Mouse (Mus musculus) cortical plate, adult 2 months (tissue): ENCODE data around the gene Mcm3.

Experiments used
- CTCF ChIP-seq: fragments of 200-500 bp; IDR thresholded peaks from 2 replicates; pipeline ENCODE4 v1.5.1; 2011; ENCODE audit warnings: mild to moderate bottlenecking, control low read depth, low read length; ENCODE audit not compliant: insufficient read depth; ENCODE audit errors: extremely low read depth
- POLR2A ChIP-seq: fragments of 200-500 bp; IDR thresholded peaks from 2 replicates; pipeline ENCODE4 v1.6.1; 2011; ENCODE audit warnings: mild to moderate bottlenecking, low read length, control low read depth; ENCODE audit not compliant: insufficient read depth; ENCODE audit errors: extremely low read depth

GRCm38 (mm10) chr1:20820959-20821358, 847 bp upstream of the Mcm3 start:
- TF ChIP-seq CTCF (no peak), POLR2A (no peak)
